Mouse (Mus musculus) kidney, adult 2 months (tissue): Measurements from ENCODE around the gene Naa40. TPM values are rescaled to one million over a fixed set of nuclear protein-coding genes. Genes with fewer than 3 reads are reported as not detected.
A peak's percentile ranks its signal among the peaks of the same experiment; 100 is the strongest.

ENCODE experiments used
- DNase-seq: peaks from one replicate; pipeline ENCODE4 v3.0.0; 2021
- H3K27ac ChIP-seq: fragments of 200-500 bp; 2 replicates; pipeline ENCODE4 v1.5.1; 2012; ENCODE audit warnings: low read depth, low read length, control low read depth, inconsistent platforms; ENCODE audit not compliant: insufficient read depth
- H3K27me3 ChIP-seq: fragments of 200-500 bp; replicated peaks from 2 replicates; pipeline ENCODE4 v1.6.1; 2012; ENCODE audit warnings: mild to moderate bottlenecking, moderate library complexity, low read length, inconsistent platforms; ENCODE audit not compliant: control insufficient read depth, insufficient read depth
- H3K36me3 ChIP-seq: fragments of 200-500 bp; 2 replicates; pipeline ENCODE4 v1.6.1; 2012; ENCODE audit warnings: mild to moderate bottlenecking, moderate library complexity, low read length, inconsistent platforms; ENCODE audit not compliant: control insufficient read depth, insufficient read depth
- H3K4me1 ChIP-seq: fragments of 200-500 bp; 2 replicates; pipeline ENCODE4 v1.6.1; 2011; ENCODE audit warnings: low read length; ENCODE audit not compliant: control insufficient read depth, insufficient read depth
- H3K4me3 ChIP-seq: fragments of 200-500 bp; 2 replicates; pipeline ENCODE4 v1.5.1; 2011; ENCODE audit warnings: mild to moderate bottlenecking, low read depth, low read length, control low read depth; ENCODE audit not compliant: insufficient read depth
- CTCF ChIP-seq: fragments of 200-500 bp; conservative IDR thresholded peaks from 2 replicates; pipeline ENCODE4 v1.5.1; 2011; ENCODE audit warnings: low read depth, mild to moderate bottlenecking, control low read depth, low read length, moderate library complexity, mixed read lengths; ENCODE audit not compliant: insufficient read depth, insufficient read length
- POLR2A ChIP-seq: fragments of 200-500 bp; IDR thresholded peaks from one replicate; pipeline ENCODE4 v1.6.1; 2011; ENCODE audit warnings: low read depth, low read length, control low read depth
- WGBS: fragments of 180-500 bp; shearing (Covaris S2); methylation state at CpG from one replicate; pipeline ENCODE4 v1.1.7; 2018; 5-methylcytosine and 5-hydroxymethylcytosine counted together
- polyA plus RNA-seq: library from polyadenylated mRNA; depleted of rRNA; stranded (reverse); fragments of >200 nt; gene quantifications from 2 replicates; pipeline ENCODE4 v1.2.3, GENCODE M21; 2012

Gene Naa40
- polyA plus RNA-seq, 1 experiment = 23.7 TPM

GRCm38 (mm10) chr19:7191639-7192038 is 49.3 kb downstream of the Naa40 start:
- WGBS = 30% methylated on average over 6 of the region's 6 CpGs
- peaks cover 55% of the 10 kb centered on the region for H3K4me1 ChIP-seq
- no peaks in the 10 kb centered on the region for H3K27me3 ChIP-seq
- H3K36me3 ChIP-seq = no peaks in the 10 kb centered on the region
- peak overlapping the region; percentile 94 for H3K27ac ChIP-seq
- peak; percentile 96 for DNase-seq
- no peak for TF ChIP-seq POLR2A
- no peak for TF ChIP-seq CTCF
- no peak overlapping the region for H3K4me3 ChIP-seq

- no peaks in the 10 kb centered on the region for H3K27me3 ChIP-seq
- DNase-seq = no peak
These were observed 50.0 kb downstream of the Naa40 start for GRCm38 (mm10) chr19:7190986-7191385.

GRCm38 (mm10) chr19:7189026-7189425 is 52.0 kb downstream of the Naa40 start:
- no peak overlapping the region for H3K4me3 ChIP-seq
- H3K27ac ChIP-seq = no peak overlapping the region
- H3K27me3 ChIP-seq = no peaks in the 10 kb centered on the region
- peak; percentile 81 for DNase-seq
- peaks cover 47% of the 10 kb centered on the region for H3K4me1 ChIP-seq
- H3K36me3 ChIP-seq = no peaks in the 10 kb centered on the region
- no peak for TF ChIP-seq POLR2A
- TF ChIP-seq CTCF = no peak
- WGBS = 74% methylated on average over 4 of the region's 4 CpGs

More at GRCm38 (mm10) chr19:7190986-7191385, 50.0 kb downstream of the Naa40 start:
- Histone ChIP-seq H3K4me1 (peaks cover 50% of the 10 kb centered on the region), H3K36me3 (no peaks in the 10 kb centered on the region), H3K27ac (peak overlapping the region; percentile 94), H3K4me3 (no peak overlapping the region)
- TF ChIP-seq POLR2A (no peak), CTCF (no peak)
- 38% methylated on average over 5 of the region's 5 CpGs for WGBS

- DNase-seq = no peak
- Histone ChIP-seq H3K36me3 (no peaks in the 10 kb centered on the region), H3K4me1 (peaks cover 36% of the 10 kb centered on the region), H3K27me3 (no peaks in the 10 kb centered on the region), H3K4me3 (no peak overlapping the region), H3K27ac (peak overlapping the region; percentile 13; the same call in 1 of the 2 replicates)
- no peak for TF ChIP-seq POLR2A
- TF ChIP-seq CTCF = no peak
- 69% methylated on average over 5 of the region's 5 CpGs for WGBS
These were observed 53.8 kb downstream of the Naa40 start for GRCm38 (mm10) chr19:7187157-7187556.

- no peaks in the 10 kb centered on the region for H3K27me3 ChIP-seq
- WGBS = 32% methylated on average over 18 of the region's 18 CpGs
- TF ChIP-seq POLR2A (no peak), CTCF (no peak)
- H3K4me1 ChIP-seq = peaks cover 36% of the 10 kb centered on the region
- H3K27ac ChIP-seq = peak overlapping the region; percentile 37
- peak overlapping the region; percentile 19; the same call in 1 of the 2 replicates for H3K4me3 ChIP-seq
- no peak for DNase-seq
- no peaks in the 10 kb centered on the region for H3K36me3 ChIP-seq
These were observed 55.2 kb downstream of the Naa40 start for GRCm38 (mm10) chr19:7185715-7186291.

GRCm38 (mm10) chr19:7185059-7185458 is 55.9 kb downstream of the Naa40 start:
- WGBS = 54% methylated on average over 4 of the region's 4 CpGs
- TF ChIP-seq CTCF = no peak
- TF ChIP-seq POLR2A = no peak
- peak; percentile 65 for DNase-seq
- Histone ChIP-seq H3K4me3 (0 out of 2 replicates have a peak overlapping the region, but pooled peaks have one; percentile 19), H3K27me3 (no peaks in the 10 kb centered on the region), H3K36me3 (no peaks in the 10 kb centered on the region), H3K4me1 (peaks cover 38% of the 10 kb centered on the region), H3K27ac (peak overlapping the region; percentile 68)

GRCm38 (mm10) chr19:7183419-7183818 is 57.6 kb downstream of the Naa40 start:
- 48% methylated on average over 11 of the region's 11 CpGs for WGBS
- TF ChIP-seq CTCF (no peak), POLR2A (no peak)
- no peaks in the 10 kb centered on the region for H3K36me3 ChIP-seq
- no peaks in the 10 kb centered on the region for H3K27me3 ChIP-seq
- H3K4me1 ChIP-seq = peaks cover 45% of the 10 kb centered on the region
- DNase-seq = no peak
- no peak overlapping the region for H3K4me3 ChIP-seq
- peak overlapping the region; percentile 99 for H3K27ac ChIP-seq
